In the genomic region with DNA sequence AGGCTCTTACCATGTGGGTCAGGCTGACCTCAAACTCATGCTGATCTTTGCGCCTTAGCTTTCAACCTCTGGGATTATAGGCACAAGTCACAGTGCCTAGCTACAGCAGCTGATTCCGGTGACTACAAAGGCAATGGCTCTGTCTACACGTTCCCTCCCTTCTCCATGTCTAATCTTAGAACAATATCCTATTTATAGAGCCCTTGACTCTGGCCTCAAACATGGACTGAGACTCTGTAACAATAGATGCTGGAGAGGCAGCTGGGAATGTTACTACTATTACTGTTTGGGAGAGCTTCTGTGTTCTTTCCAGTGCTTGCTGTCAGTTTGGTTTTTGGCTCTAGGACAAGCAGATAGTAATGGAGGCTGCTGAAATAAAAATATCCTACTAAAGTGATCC, we compare ENCODE assay signal across 22 mouse cellular contexts.
A peak's percentile ranks its signal among the peaks of the same experiment; 100 is the strongest.
DNase-seq lines count a peak whose midpoint lies in the region; ATAC-seq and TF ChIP-seq lines count a peak whose summit lies in the region.
"Had no signal": no experiment of that assay in that cellular context is flagged by ENCODE, and none has a peak within 500 bp of the region (broad histone marks: within the 10 kb centered on the region; RNA-seq: fewer than 3 reads in every experiment).

No protein-coding gene starts in this region.

- 51% methylated on average over 3 of the region's 3 CpGs for WGBS in stomach, embryonic 15.5 days
- WGBS in stomach, postnatal 0 days: 37% methylated on average over 3 of the region's 3 CpGs
- WGBS in heart, embryonic 15.5 days: 24% methylated on average over 3 of the region's 3 CpGs
- WGBS in stomach, embryonic 16.5 days: 49% methylated on average over 3 of the region's 3 CpGs

- H3K4me2 ChIP-seq in stomach, embryonic 15.5 days: no peak overlapping the region
- no peak overlapping the region for H3K4me2 ChIP-seq in stomach, postnatal 0 days (replicated peaks; ENCODE audit: low read depth)
- H3K4me2 ChIP-seq in heart, embryonic 15.5 days: 0 out of 2 replicates have a peak overlapping the region, but pooled peaks have one; percentile 18
- H3K4me2 ChIP-seq in stomach, embryonic 16.5 days (ENCODE audit: low read depth, low read length): no peak overlapping the region
- H3K4me2 ChIP-seq: forebrain, embryonic 13.5 days; midbrain, embryonic 12.5 days had no signal

- no peak for ATAC-seq in stomach, embryonic 15.5 days (ENCODE audit: insufficient read depth, low FRiP score, low read depth)
- ATAC-seq in stomach, postnatal 0 days (ENCODE audit: low FRiP score, low TSS enrichment): no peak
- ATAC-seq in heart, embryonic 15.5 days (replicated peaks; ENCODE audit: insufficient number of reproducible peaks, insufficient read depth, low FRiP score, low read depth): peak; percentile 91
- ATAC-seq in stomach, embryonic 16.5 days (ENCODE audit: insufficient read depth, low FRiP score): no peak
- ATAC-seq: forebrain, embryonic 13.5 days had no signal

- no peak for TF ChIP-seq EP300 in stomach, postnatal 0 days (optimal IDR thresholded peaks at IDR 0.05)

- no peaks in the 10 kb centered on the region for H3K4me1 ChIP-seq in stomach, embryonic 15.5 days
- no peaks in the 10 kb centered on the region for H3K4me1 ChIP-seq in stomach, postnatal 0 days (replicated peaks; ENCODE audit: control insufficient read depth, insufficient read depth)
- peaks cover 18% of the 10 kb centered on the region for H3K4me1 ChIP-seq in heart, embryonic 15.5 days (replicated peaks)
- H3K4me1 ChIP-seq in stomach, embryonic 16.5 days (ENCODE audit: control insufficient read depth, insufficient read depth, low read length): no peaks in the 10 kb centered on the region
- H3K4me1 ChIP-seq: forebrain, embryonic 13.5 days had no signal

- H3K9me3 ChIP-seq in stomach, embryonic 15.5 days: no peaks in the 10 kb centered on the region
- H3K9me3 ChIP-seq in stomach, postnatal 0 days (ENCODE audit: control insufficient read depth, low read length): no peaks in the 10 kb centered on the region
- H3K9me3 ChIP-seq in heart, embryonic 15.5 days (replicated peaks): no peaks in the 10 kb centered on the region
- no peaks in the 10 kb centered on the region for H3K9me3 ChIP-seq in stomach, embryonic 16.5 days (replicated peaks; ENCODE audit: control insufficient read depth, low read length)
- H3K9me3 ChIP-seq: forebrain, embryonic 13.5 days; hindbrain, embryonic 10.5 days; midbrain, embryonic 12.5 days had no signal

- H3K9ac ChIP-seq in stomach, embryonic 15.5 days: no peak overlapping the region
- H3K9ac ChIP-seq in stomach, postnatal 0 days (ENCODE audit: low read length): no peak overlapping the region
- H3K9ac ChIP-seq in heart, embryonic 15.5 days: no peak overlapping the region
- H3K9ac ChIP-seq in stomach, embryonic 16.5 days (ENCODE audit: low read length): no peak overlapping the region
- H3K9ac ChIP-seq: forebrain, embryonic 13.5 days; liver, embryonic 14.5 days; midbrain, embryonic 12.5 days had no signal

- no peak overlapping the region for H3K4me3 ChIP-seq in stomach, embryonic 15.5 days (replicated peaks)
- H3K4me3 ChIP-seq in stomach, postnatal 0 days (ENCODE audit: low read depth, low read length): no peak overlapping the region
- no peak overlapping the region for H3K4me3 ChIP-seq in heart, embryonic 15.5 days
- no peak overlapping the region for H3K4me3 ChIP-seq in stomach, embryonic 16.5 days (replicated peaks; ENCODE audit: low read length)
- H3K4me3 ChIP-seq: forebrain, embryonic 13.5 days; hindbrain, embryonic 10.5 days; left cerebral cortex, adult 2 months; midbrain, embryonic 12.5 days had no signal

- peak overlapping the region; percentile 32; the same call in 1 of the 2 replicates for H3K27ac ChIP-seq in stomach, embryonic 15.5 days
- H3K27ac ChIP-seq in stomach, postnatal 0 days (replicated peaks): no peak overlapping the region
- H3K27ac ChIP-seq in heart, embryonic 15.5 days: peak overlapping the region; percentile 90
- peak overlapping the region; percentile 44; the same call in 1 of the 2 replicates for H3K27ac ChIP-seq in stomach, embryonic 16.5 days (ENCODE audit: low read length)
- H3K27ac ChIP-seq: forebrain, embryonic 13.5 days; hindbrain, embryonic 10.5 days; left cerebral cortex, adult 2 months; liver, embryonic 14.5 days; macrophage; midbrain, embryonic 12.5 days had no signal

- no peaks in the 10 kb centered on the region for H3K27me3 ChIP-seq in stomach, embryonic 15.5 days (replicated peaks)
- no peaks in the 10 kb centered on the region for H3K27me3 ChIP-seq in stomach, postnatal 0 days (ENCODE audit: control insufficient read depth, insufficient read depth, low read length)
- no peaks in the 10 kb centered on the region for H3K27me3 ChIP-seq in heart, embryonic 15.5 days
- no peaks in the 10 kb centered on the region for H3K27me3 ChIP-seq in stomach, embryonic 16.5 days (ENCODE audit: control insufficient read depth, insufficient read depth, low read length)
- H3K27me3 ChIP-seq: forebrain, embryonic 13.5 days; midbrain, embryonic 12.5 days had no signal

- H3K36me3 ChIP-seq in stomach, embryonic 15.5 days: no peaks in the 10 kb centered on the region
- H3K36me3 ChIP-seq in stomach, postnatal 0 days (ENCODE audit: control insufficient read depth, insufficient read depth, low read length): no peaks in the 10 kb centered on the region
- H3K36me3 ChIP-seq in heart, embryonic 15.5 days: no peaks in the 10 kb centered on the region
- no peaks in the 10 kb centered on the region for H3K36me3 ChIP-seq in stomach, embryonic 16.5 days (ENCODE audit: control insufficient read depth, insufficient read depth, low read length)
- H3K36me3 ChIP-seq: hindbrain, embryonic 10.5 days; midbrain, embryonic 12.5 days had no signal

- peak; percentile 16 for DNase-seq in embryo, embryonic 10.5 days (ENCODE audit: low spot score)
- no peak for DNase-seq in embryo, embryonic 10 days (ENCODE audit: low spot score)
- no peak for DNase-seq in stomach, postnatal 0 days (ENCODE audit: low spot score)
- no peak for DNase-seq in cerebellum, adult 11-12 months
- DNase-seq in gastrocnemius, postnatal 10 days: no peak
- DNase-seq: adrenal gland, adult 8-10 months; cerebellum, adult 9-11 months; gastrocnemius, postnatal 36 days; kidney, adult 9 months; kidney, postnatal 25 days; left cerebral cortex, postnatal 4 days; retina, postnatal 1 day; thymus, postnatal 4 days had no signal

- TF ChIP-seq CTCF in stomach, postnatal 0 days (IDR thresholded peaks at IDR 0.05; ENCODE audit: low read depth): no peak
